Mouse (Mus musculus) neural tube, embryonic 11.5 days (tissue): Measurements from ENCODE around the gene Man1a. TPM values are rescaled to one million over a fixed set of nuclear protein-coding genes. Genes with fewer than 3 reads are reported as not detected.

Experiments
- ATAC-seq: fragments of 200-750 bp; cut with Nextera tagmentation; 2 replicates; pipeline ENCODE4 v1.8.0; 2017; ENCODE audit warnings: moderate number of reproducible peaks, mild to moderate bottlenecking, moderate TSS enrichment, moderate library complexity; ENCODE audit not compliant: insufficient read depth, low FRiP score, low TSS enrichment
- DNase-seq: peaks from one replicate; pipeline ENCODE4 v3.0.0-alpha.2; 2015; ENCODE audit warnings: low spot score
- H3K27ac ChIP-seq: fragments of 300-500 bp; sonication (generic); 2 replicates; pipeline ENCODE4 v1.5.1; 2014; ENCODE audit warnings: low read depth, mild to moderate bottlenecking, low read length
- H3K27me3 ChIP-seq: fragments of 300-500 bp; sonication (generic); 2 replicates; pipeline ENCODE4 v1.6.1; 2014; ENCODE audit warnings: mild to moderate bottlenecking, low read length, mixed read lengths; ENCODE audit not compliant: control insufficient read depth, insufficient read depth
- H3K36me3 ChIP-seq: fragments of 300-500 bp; sonication (generic); 2 replicates; pipeline ENCODE4 v1.6.1; 2014; ENCODE audit warnings: mild to moderate bottlenecking, low read length, moderate library complexity, mixed read lengths; ENCODE audit not compliant: control insufficient read depth, insufficient read depth
- H3K4me1 ChIP-seq: fragments of 300-500 bp; sonication (generic); 2 replicates; pipeline ENCODE4 v1.6.1; 2014; ENCODE audit warnings: low read length, mixed read lengths; ENCODE audit not compliant: control insufficient read depth, insufficient read depth
- H3K4me2 ChIP-seq: fragments of 300-500 bp; sonication (generic); 2 replicates; pipeline ENCODE4 v1.6.1; 2014; ENCODE audit warnings: low read depth, mild to moderate bottlenecking, moderate library complexity
- H3K4me3 ChIP-seq: fragments of 300-500 bp; sonication (generic); 2 replicates; pipeline ENCODE4 v1.5.1; 2014; ENCODE audit warnings: low read depth, low read length
- H3K9ac ChIP-seq: fragments of 300-500 bp; sonication (generic); 2 replicates; pipeline ENCODE4 v1.6.1; 2014; ENCODE audit warnings: mild to moderate bottlenecking, low read length
- H3K9me3 ChIP-seq: fragments of 300-500 bp; sonication (generic); 2 replicates; pipeline ENCODE4 v1.6.1; 2016; ENCODE audit warnings: low read length; ENCODE audit not compliant: control insufficient read depth
- WGBS: fragments of 180-500 bp; shearing (Covaris S2); extraction: QIAGEN DNeasy Blood & Tissue Kit; methylation state at CpG from one replicate; pipeline ENCODE4 v1.1.7; 2014; 5-methylcytosine and 5-hydroxymethylcytosine counted together
- polyA plus RNA-seq: library from polyadenylated mRNA; unstranded; fragments of >200 nt; fragmentation: Nextera tagmentation; extraction: Ambion mirVana; gene quantifications from 2 replicates; pipeline ENCODE4 v1.2.1, GENCODE M21; 2014

The Man1a gene
- polyA plus RNA-seq, 1 experiment from 2014 or later = 2.8 TPM

DNA sequence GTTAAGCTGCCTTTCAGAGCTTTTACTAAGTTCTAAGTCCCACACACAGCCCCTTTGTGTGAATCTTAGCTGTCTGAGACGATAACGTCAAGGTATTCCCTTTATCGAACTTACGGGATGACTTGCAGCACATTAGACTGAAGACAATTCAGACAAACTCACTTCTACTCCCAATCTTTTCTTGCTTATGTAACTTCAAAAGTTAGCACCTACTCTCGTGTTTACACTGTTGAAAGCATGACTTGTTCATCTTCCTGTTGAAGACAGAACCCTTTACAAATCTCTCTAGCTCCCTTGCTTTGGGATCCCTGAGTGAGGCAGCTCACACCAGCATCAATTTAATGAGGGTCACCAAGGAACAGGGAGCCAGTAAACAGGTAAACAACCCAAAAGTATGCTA is 5.9 kb downstream of the Man1a start:
- Histone ChIP-seq H3K4me2 (no peak overlapping the region), H3K9ac (no peak overlapping the region), H3K4me1 (no peaks in the 10 kb centered on the region), H3K27ac (no peak overlapping the region), H3K4me3 (no peak overlapping the region), H3K36me3 (no peaks in the 10 kb centered on the region), H3K27me3 (peaks cover 3% of the 10 kb centered on the region; the same call in 1 of the 2 replicates), H3K9me3 (no peaks in the 10 kb centered on the region)
- ATAC-seq = no peak
- 89% methylated on average over 5 of the region's 5 CpGs for WGBS
- DNase-seq = no peak

DNA sequence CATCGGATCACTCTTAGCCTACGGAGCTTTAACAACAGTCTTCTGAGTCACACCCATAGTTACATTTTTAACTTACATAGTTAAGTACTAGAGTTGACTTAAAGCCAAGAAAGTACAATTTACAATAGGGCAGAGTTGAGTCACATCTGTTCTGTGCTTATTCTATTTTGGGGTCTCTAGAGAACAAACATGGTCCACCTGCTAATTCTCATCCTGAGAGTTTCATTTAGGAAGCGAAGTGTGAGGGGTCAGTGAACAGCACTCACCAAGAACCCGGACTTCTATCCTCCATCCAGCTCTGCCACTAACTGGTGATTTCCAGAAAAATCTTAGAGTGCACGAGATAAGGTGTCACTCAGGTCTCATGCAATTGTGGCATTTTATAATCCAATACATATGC is 7.0 kb downstream of the Man1a start:
- H3K9ac ChIP-seq = no peak overlapping the region
- H3K9me3 ChIP-seq = no peaks in the 10 kb centered on the region
- H3K4me3 ChIP-seq = no peak overlapping the region
- ATAC-seq (no peak), DNase-seq (no peak)
- H3K27ac ChIP-seq = no peak overlapping the region
- H3K36me3 ChIP-seq = no peaks in the 10 kb centered on the region
- 92% methylated on average over 5 of the region's 5 CpGs for WGBS
- H3K27me3 ChIP-seq = peaks cover 3% of the 10 kb centered on the region; the same call in 1 of the 2 replicates
- H3K4me2 ChIP-seq = no peak overlapping the region
- no peaks in the 10 kb centered on the region for H3K4me1 ChIP-seq

DNA sequence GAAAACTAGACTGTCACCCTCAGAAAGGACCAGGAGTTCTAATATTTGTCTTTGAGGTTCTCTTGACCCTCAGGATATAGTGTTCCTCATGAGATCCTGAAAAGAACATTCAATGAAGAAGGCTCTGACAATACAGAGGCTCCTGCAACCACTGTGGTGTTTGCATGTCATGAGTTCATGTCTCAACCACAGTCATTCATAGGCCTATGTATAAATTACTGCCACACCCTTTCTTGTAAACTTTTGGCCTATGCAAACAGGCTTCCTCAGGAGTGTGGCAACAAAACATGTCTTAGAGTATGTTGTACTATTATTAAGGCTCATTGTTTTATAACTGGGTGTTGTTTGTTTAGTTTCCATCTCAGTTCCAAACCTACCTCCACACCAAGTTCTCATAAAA is 9.7 kb downstream of the Man1a start:
- ATAC-seq = no peak
- Histone ChIP-seq H3K27me3 (no peaks in the 10 kb centered on the region), H3K4me1 (no peaks in the 10 kb centered on the region), H3K9ac (no peak overlapping the region), H3K4me3 (no peak overlapping the region), H3K4me2 (no peak overlapping the region), H3K36me3 (no peaks in the 10 kb centered on the region), H3K9me3 (no peaks in the 10 kb centered on the region), H3K27ac (no peak overlapping the region)
- no peak for DNase-seq

DNA sequence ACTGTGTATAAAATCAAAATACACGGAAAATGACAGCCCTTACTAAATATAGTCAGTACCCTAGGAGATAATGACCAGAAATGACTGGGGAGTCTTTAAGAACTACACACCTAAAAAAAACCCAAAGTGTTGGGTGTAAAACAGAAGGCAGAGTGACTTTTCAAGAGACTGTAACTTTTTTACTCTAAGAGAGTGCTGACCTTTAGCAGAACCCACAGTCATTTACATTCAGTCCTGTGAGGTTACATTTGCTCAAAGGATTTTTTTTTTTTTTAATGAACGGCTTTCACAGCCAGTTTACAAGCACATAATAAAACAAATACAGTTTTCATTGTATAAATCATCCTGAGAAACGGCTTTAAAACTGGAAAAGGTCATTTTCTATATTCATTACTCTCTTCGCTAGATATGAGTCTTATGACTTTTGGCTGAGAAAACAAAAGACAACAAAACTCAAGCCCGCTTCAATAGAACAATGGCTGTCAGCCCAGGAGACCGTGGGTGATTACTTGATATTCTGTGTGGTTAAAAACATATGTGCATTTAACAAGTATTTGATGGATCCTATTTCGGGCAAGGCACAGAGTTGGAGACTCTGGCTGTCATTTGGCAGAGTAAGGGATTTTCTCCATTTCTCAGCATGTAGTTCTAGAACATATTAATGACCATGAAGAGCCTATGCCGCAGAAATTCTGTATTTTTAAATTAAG is 12.7 kb downstream of the Man1a start:
- DNase-seq = no peak
- no peak overlapping the region for H3K4me3 ChIP-seq
- H3K27me3 ChIP-seq = no peaks in the 10 kb centered on the region
- no peak overlapping the region for H3K4me2 ChIP-seq
- no peaks in the 10 kb centered on the region for H3K9me3 ChIP-seq
- ATAC-seq = no peak
- WGBS = 73% methylated on average over 8 of the region's 8 CpGs
- no peaks in the 10 kb centered on the region for H3K36me3 ChIP-seq
- no peak overlapping the region for H3K9ac ChIP-seq
- no peak overlapping the region for H3K27ac ChIP-seq
- no peaks in the 10 kb centered on the region for H3K4me1 ChIP-seq

DNA sequence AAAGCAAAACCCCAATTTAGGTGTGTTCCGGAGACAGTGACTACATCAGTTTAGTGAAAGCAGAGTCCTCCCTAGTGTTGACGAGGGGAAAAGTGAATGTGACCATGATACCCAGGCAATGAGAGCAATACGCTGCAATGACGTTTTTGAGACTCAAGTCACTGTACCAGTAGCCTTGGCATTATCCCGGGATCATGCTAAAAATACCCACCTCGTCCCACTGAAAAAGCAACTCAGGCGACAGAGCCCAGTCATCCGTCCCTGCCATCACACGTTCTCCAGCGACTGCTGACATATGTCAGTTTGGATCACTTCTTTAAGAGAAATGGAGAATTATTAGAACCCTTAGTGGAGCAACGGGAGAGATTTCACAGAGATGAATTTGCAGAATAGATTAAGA is 13.6 kb downstream of the Man1a start:
- DNase-seq (no peak), ATAC-seq (no peak)
- Histone ChIP-seq H3K4me1 (no peaks in the 10 kb centered on the region), H3K9ac (no peak overlapping the region), H3K36me3 (no peaks in the 10 kb centered on the region), H3K27ac (no peak overlapping the region), H3K27me3 (no peaks in the 10 kb centered on the region), H3K4me2 (no peak overlapping the region), H3K4me3 (no peak overlapping the region), H3K9me3 (no peaks in the 10 kb centered on the region)
- WGBS = 88% methylated on average over 11 of the region's 11 CpGs

DNA sequence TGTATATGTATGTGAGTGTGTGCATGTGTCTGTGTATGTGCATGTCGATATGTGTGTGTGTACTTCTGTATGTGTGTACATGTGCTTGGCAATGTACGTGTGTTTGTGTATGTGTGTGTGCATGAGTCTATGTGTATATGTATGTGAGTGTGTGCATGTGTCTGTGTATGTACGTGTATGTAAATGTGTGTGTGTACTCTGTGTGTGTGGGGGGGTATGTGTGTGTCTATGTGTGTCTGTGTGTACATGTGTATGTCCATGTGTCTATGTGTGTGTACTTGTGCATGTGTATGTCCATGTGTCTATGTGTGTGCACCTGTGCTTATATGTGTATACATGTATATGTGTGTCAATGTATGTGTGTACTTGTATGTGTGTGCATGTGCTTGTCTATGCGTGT is 15.2 kb downstream of the Man1a start:
- ATAC-seq (no peak), DNase-seq (no peak)
- H3K9ac ChIP-seq = no peak overlapping the region
- no peaks in the 10 kb centered on the region for H3K27me3 ChIP-seq
- H3K4me1 ChIP-seq = no peaks in the 10 kb centered on the region
- H3K9me3 ChIP-seq = no peaks in the 10 kb centered on the region
- no peak overlapping the region for H3K27ac ChIP-seq
- WGBS = 95% methylated on average over 4 of the region's 4 CpGs
- no peak overlapping the region for H3K4me2 ChIP-seq
- no peaks in the 10 kb centered on the region for H3K36me3 ChIP-seq
- H3K4me3 ChIP-seq = no peak overlapping the region

DNA sequence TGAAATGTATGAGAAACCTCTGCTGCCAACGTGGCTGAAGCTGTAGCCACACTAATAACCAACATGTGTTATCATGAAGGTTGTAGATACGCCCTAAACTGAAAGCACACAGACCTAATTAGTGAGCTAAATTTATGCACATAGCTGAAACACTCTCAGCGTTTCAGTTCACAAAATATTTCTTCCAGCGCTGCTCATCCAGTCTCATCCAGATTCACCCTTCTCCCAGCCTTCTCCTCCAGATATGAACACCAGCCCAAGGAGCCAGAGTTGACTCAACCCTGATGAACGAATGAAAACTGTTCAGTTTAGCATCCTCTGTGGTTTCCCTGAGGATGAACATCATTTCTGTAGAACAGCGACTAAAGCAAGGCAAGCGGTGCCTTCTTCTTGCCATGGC is 15.8 kb downstream of the Man1a start:
- 87% methylated on average over 7 of the region's 7 CpGs for WGBS
- H3K4me1 ChIP-seq = no peaks in the 10 kb centered on the region
- H3K27me3 ChIP-seq = no peaks in the 10 kb centered on the region
- no peaks in the 10 kb centered on the region for H3K36me3 ChIP-seq
- H3K4me3 ChIP-seq = no peak overlapping the region
- no peaks in the 10 kb centered on the region for H3K9me3 ChIP-seq
- DNase-seq (no peak), ATAC-seq (no peak)
- H3K27ac ChIP-seq = no peak overlapping the region
- H3K4me2 ChIP-seq = no peak overlapping the region
- H3K9ac ChIP-seq = no peak overlapping the region

DNA sequence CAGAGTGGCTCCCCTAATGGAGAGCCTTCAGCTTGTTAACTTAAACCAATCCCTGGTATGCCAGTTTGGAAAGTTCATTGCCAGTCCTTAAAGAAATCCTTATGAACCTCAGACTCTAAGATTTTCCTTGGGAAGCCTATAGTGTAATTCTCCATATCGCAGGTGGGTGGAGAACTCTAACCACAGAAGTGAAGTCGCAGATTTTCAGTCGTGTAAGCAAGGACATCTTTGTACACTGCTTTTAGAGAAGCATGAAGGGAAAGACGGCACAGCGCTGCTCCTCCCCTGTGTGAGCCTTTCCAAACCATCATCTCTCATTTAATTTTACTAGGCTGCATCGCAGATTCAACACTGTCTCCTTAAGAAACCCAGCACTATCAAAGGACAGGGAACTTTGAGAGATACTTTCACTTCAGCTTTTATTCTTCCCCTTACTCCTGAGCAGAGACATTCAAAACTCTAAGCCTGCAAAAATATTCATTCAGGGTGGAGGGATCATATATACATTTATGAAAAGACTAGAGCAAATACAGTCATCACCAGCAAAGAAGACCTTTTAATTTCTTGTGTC is 16.6 kb downstream of the Man1a start:
- ATAC-seq = no peak
- Histone ChIP-seq H3K27ac (no peak overlapping the region), H3K4me3 (no peak overlapping the region), H3K36me3 (no peaks in the 10 kb centered on the region), H3K4me2 (no peak overlapping the region), H3K4me1 (no peaks in the 10 kb centered on the region), H3K9me3 (no peaks in the 10 kb centered on the region), H3K27me3 (no peaks in the 10 kb centered on the region), H3K9ac (no peak overlapping the region)
- 75% methylated on average over 6 of the region's 6 CpGs for WGBS
- no peak for DNase-seq

DNA sequence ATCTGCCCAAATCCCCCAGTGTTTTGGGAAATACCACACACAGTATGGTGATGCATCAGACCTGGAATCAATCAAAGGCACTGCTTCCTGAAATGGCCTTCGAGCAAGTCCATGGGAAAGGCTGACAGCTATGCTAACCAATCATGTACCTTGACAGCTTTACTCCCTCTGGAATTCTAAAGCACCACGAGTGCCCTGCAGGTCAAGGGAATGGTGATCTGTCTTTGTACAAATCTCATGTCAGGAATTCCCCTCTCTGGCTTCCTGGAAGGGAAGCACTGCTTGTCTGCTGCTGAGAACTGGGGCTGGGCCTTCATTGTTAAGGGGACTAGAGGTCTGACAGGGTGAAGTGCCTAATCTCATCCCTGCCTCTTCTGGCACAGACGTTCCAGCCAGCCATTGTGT is 17.3 kb downstream of the Man1a start:
- ATAC-seq = peak; percentile 50
- no peaks in the 10 kb centered on the region for H3K9me3 ChIP-seq
- no peak overlapping the region for H3K27ac ChIP-seq
- no peaks in the 10 kb centered on the region for H3K36me3 ChIP-seq
- 4% methylated on average over 3 of the region's 3 CpGs for WGBS
- H3K4me2 ChIP-seq = no peak overlapping the region
- DNase-seq = peak; percentile 51
- no peak overlapping the region for H3K9ac ChIP-seq
- H3K27me3 ChIP-seq = no peaks in the 10 kb centered on the region
- H3K4me3 ChIP-seq = no peak overlapping the region
- H3K4me1 ChIP-seq = no peaks in the 10 kb centered on the region
